Mouse (Mus musculus): ENCODE results near the gene Gm19426. TPM values are rescaled to one million over a fixed set of nuclear protein-coding genes. Genes with fewer than 3 reads are reported as not detected.

Gm19426 gene
- polyA plus RNA-seq (2015; fragmentation: Nextera tagmentation; extraction: Ambion mirVana), result 1.5 and 2.2 TPM in 2 replicates

DNA sequence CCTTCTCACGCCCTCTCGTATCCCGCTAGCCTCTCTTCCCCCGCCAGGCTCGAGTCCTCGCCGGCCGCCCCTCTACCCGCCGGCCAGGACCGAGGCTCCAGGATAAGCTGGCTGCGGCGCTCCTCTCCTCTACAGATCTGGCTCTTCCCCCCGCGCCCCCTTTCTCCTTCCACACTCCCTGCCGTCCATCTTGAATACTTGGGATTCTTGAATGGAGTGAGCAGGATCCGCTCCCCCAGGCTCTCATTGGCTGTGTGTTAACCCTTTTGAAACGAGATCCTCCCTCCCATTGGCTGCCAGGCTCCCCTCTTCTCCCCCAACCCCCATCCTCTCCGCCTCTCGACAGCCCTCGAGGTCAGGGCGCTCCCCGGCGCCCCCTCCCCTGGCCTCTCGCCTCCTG is at the start of gene Gm19426:
Gene Gm19426, minus strand, starts transcription at position 95 of the 400 bp plus-strand sequence.
- ATAC-seq (ENCODE audit: low read depth) (peak; percentile 84), DNase-seq (peak; percentile 65)
- H3K36me3 ChIP-seq, result peaks cover 27% of the 10 kb centered on the region
- under 1% methylated on average over 25 of the region's 25 CpGs for WGBS (ENCODE audit: insufficient replicate concordance)
- H3K4me1 ChIP-seq (replicated peaks), result peaks cover 77% of the 10 kb centered on the region
- peak within 1 kb of the TSS; percentile 92 for H3K9ac ChIP-seq
- peaks cover 21% of the 10 kb centered on the region for H3K27me3 ChIP-seq
- H3K4me2 ChIP-seq, result peak within 1 kb of the TSS; percentile 91
- H3K9me3 ChIP-seq (replicated peaks), result no peaks in the 10 kb centered on the region
- peak within 1 kb of the TSS; percentile 74 for H3K4me3 ChIP-seq (replicated peaks)
- peak within 1 kb of the TSS; percentile 85 for H3K27ac ChIP-seq

DNA sequence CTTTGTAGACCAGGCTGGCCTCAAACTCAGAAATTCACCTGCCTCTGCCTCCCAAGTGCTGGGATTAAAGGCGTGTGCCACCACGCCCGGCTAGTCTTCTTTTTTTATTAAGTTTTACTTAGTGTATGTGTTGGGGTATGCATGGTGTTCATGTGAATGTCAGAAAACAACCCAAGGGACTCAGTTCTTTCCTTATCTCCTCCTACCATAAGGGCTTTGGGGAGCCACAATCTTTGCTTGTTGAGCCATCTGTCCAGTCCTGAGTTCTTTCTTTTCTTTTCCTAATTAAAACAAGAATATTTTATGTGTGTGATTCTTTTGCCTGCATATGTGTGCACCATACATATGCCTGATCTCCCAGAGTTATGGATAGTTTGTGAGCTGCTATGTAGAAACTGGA is 49.7 kb upstream of the Gm19426 start:
- DNase-seq (peak; percentile 45), ATAC-seq (ENCODE audit: low read depth) (peak; percentile 77)
- H3K27ac ChIP-seq, result peak overlapping the region; percentile 56
- no peak overlapping the region for H3K9ac ChIP-seq
- H3K4me2 ChIP-seq, result peak overlapping the region; percentile 26; the same call in 1 of the 2 replicates
- 34% methylated on average over 3 of the region's 3 CpGs for WGBS (ENCODE audit: insufficient replicate concordance)
- peaks cover 8% of the 10 kb centered on the region for H3K9me3 ChIP-seq (replicated peaks)
- peaks cover 50% of the 10 kb centered on the region for H3K4me1 ChIP-seq (replicated peaks)
- no peak overlapping the region for H3K4me3 ChIP-seq (replicated peaks)
- no peaks in the 10 kb centered on the region for H3K36me3 ChIP-seq
- H3K27me3 ChIP-seq, result peaks cover 21% of the 10 kb centered on the region

DNA sequence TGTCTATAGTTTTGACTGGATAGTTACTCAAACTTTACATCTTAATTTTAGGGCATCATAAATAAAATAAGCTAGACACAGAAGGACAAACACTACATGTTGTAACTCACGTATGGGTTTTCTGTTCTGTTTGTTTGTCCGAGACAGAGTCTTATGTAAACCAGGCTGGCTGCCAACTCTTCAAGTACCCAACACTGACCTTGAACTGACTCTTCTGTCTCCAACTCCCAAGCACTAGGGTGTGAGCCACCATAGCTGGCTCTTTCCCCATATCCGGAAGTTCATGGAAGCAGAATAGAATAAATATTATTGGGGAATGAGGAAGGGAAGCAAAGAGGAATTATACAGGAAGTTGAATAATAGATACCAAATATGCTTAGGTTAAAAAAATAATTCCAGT is 49.1 kb upstream of the Gm19426 start:
- DNase-seq (no peak), ATAC-seq (ENCODE audit: low read depth) (no peak)
- H3K27me3 ChIP-seq, result peaks cover 28% of the 10 kb centered on the region
- H3K4me2 ChIP-seq, result peak overlapping the region; percentile 36
- H3K27ac ChIP-seq, result no peak overlapping the region
- peaks cover 8% of the 10 kb centered on the region for H3K9me3 ChIP-seq (replicated peaks)
- no peak overlapping the region for H3K9ac ChIP-seq
- 72% methylated on average over 3 of the region's 3 CpGs for WGBS (ENCODE audit: insufficient replicate concordance)
- no peaks in the 10 kb centered on the region for H3K36me3 ChIP-seq
- peaks cover 45% of the 10 kb centered on the region for H3K4me1 ChIP-seq (replicated peaks)
- H3K4me3 ChIP-seq (replicated peaks), result no peak overlapping the region

DNA sequence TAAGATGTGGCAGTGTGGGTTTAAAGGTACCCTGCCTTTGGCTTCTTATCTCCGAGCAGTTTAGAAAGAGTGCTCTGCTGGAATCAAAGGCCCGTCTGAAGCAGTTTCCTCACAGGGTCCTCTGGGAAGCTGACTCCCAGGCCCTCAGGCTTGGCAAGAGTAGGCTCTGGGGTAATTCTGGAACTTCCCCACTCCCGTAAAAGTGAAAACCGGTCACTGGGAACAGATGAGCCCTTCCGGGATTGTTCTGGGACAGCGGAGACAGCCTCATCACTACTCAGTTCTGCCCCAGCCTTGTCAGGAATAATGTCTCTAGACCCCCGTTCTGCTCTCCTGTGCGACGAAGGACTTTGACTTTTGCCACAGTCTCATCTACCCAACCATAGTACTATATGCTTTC is 47.0 kb upstream of the Gm19426 start:
- ATAC-seq (ENCODE audit: low read depth) (no peak), DNase-seq (no peak)
- peaks cover 8% of the 10 kb centered on the region for H3K9me3 ChIP-seq (replicated peaks)
- no peak overlapping the region for H3K4me3 ChIP-seq (replicated peaks)
- no peak overlapping the region for H3K4me2 ChIP-seq
- WGBS (ENCODE audit: insufficient replicate concordance), result 55% methylated on average over 9 of the region's 9 CpGs
- no peak overlapping the region for H3K9ac ChIP-seq
- H3K27ac ChIP-seq, result no peak overlapping the region
- peaks cover 38% of the 10 kb centered on the region for H3K4me1 ChIP-seq (replicated peaks)
- H3K36me3 ChIP-seq, result no peaks in the 10 kb centered on the region
- H3K27me3 ChIP-seq, result peaks cover 33% of the 10 kb centered on the region

DNA sequence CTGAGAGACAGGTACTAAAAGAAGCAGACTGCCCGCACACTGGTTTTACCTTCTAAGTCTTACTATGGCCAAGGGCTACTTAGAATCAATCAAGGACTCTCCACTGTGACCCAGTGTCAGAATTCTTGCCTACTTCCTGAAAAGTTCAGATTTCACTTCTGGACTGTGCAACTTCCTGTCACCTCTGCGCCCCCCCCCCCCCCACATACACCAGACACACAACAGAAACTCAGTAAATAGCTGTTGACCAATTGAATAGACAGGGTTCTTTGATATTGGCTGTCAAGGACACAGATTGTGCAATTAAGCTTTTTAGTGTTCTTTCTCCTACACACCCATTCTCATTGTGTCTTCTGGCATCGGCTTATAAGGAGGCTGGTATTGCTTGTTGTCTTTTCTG is 44.9 kb upstream of the Gm19426 start:
- no peak overlapping the region for H3K4me2 ChIP-seq
- H3K27me3 ChIP-seq, result peaks cover 33% of the 10 kb centered on the region
- peaks cover 32% of the 10 kb centered on the region for H3K4me1 ChIP-seq (replicated peaks)
- H3K9ac ChIP-seq, result no peak overlapping the region
- 56% methylated on average over 3 of the region's 3 CpGs for WGBS (ENCODE audit: insufficient replicate concordance)
- ATAC-seq (ENCODE audit: low read depth) (no peak), DNase-seq (no peak)
- H3K36me3 ChIP-seq, result no peaks in the 10 kb centered on the region
- no peak overlapping the region for H3K4me3 ChIP-seq (replicated peaks)
- H3K9me3 ChIP-seq (replicated peaks), result no peaks in the 10 kb centered on the region
- H3K27ac ChIP-seq, result no peak overlapping the region

DNA sequence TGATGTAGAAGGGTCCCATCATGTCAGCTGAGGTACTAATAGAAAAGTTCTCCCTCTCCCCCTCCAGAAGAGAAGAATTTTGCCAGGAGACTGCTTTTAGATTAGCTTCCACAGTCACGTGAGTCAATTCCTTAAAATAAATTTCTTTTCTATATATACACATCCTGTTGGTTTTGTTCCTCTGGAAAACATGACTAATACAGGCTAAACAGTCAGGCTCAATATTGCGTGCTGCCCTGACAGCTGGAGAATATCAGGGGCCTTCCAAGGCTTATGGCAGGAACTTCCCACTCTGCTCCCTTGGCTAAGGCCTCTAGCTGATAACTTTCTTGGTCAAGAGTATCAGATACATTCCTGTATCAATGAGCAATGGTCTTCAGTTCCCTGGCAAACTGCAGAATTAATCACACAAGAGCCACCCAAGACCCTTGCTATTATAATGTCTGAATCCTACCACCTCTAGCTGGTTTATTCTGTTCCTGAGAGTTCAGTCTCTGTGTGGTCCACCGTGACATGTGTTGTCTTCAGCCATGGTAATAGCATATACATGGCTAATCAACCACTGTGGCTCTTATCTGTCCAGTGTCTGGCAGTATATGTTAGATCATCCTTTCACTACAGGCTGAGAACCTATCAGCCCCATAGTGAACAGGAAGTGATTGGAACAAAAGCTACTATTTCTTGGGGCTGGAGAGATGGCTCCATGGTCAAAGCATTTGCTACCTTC is 40.5 kb upstream of the Gm19426 start:
- Histone ChIP-seq H3K9ac (no peak overlapping the region), H3K4me3 (replicated peaks) (no peak overlapping the region), H3K9me3 (replicated peaks) (no peaks in the 10 kb centered on the region), H3K36me3 (no peaks in the 10 kb centered on the region), H3K4me1 (replicated peaks) (peaks cover 22% of the 10 kb centered on the region), H3K27ac (no peak overlapping the region), H3K4me2 (no peak overlapping the region), H3K27me3 (peaks cover 23% of the 10 kb centered on the region)
- no peak for DNase-seq
- ATAC-seq (ENCODE audit: low read depth), result no peak
- 51% methylated on average over 3 of the region's 3 CpGs for WGBS (ENCODE audit: insufficient replicate concordance)

DNA sequence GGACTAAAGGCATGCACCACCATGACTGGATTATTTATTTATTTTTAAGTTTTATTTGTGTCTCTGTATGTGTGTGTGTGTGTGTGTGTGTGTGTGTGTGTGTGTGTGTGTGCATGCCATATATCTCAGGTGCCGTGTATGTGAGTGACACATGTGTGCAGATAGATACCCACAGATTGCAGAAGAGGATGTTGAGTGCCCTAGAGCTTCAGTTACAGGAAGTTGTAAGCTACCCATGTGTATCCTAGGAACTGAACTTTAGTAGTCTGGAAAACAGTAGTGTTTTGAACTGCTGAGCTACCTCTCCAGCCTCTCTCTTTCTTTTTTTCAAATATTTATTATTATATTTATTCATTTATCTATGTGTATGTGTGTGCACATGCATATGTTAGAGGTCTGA is 39.9 kb upstream of the Gm19426 start:
- H3K36me3 ChIP-seq, result no peaks in the 10 kb centered on the region
- no peak overlapping the region for H3K4me2 ChIP-seq
- H3K4me3 ChIP-seq (replicated peaks), result no peak overlapping the region
- DNase-seq, result no peak
- H3K27me3 ChIP-seq, result peaks cover 25% of the 10 kb centered on the region
- no peak overlapping the region for H3K27ac ChIP-seq
- WGBS (ENCODE audit: insufficient replicate concordance), result 21% methylated on average over 1 of the region's 1 CpGs
- H3K9me3 ChIP-seq (replicated peaks), result no peaks in the 10 kb centered on the region
- peaks cover 16% of the 10 kb centered on the region; the same call in 1 of the 2 replicates for H3K4me1 ChIP-seq (replicated peaks)
- no peak overlapping the region for H3K9ac ChIP-seq
- no peak for ATAC-seq (ENCODE audit: low read depth)

DNA sequence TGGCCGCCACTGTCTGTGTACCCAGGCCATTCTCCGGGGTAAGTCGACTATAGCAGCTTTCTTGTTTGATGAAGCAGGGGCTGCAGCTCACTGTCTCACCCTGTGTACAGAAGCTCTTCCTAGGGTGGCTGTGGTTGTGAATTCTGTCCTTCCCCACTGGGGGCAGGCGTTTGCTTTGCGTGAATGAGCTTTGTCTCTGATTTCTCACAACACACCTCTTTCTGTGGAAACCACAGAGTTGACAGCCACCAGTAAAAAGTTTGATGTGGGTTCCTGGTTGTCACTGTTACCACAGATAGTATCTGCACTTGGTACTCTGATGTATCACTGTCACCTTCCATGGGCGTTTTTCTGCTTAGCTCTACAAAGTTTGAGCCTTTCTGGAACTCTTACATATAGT is 35.8 kb upstream of the Gm19426 start:
- Histone ChIP-seq H3K9ac (no peak overlapping the region), H3K9me3 (replicated peaks) (no peaks in the 10 kb centered on the region), H3K4me1 (replicated peaks) (peaks cover 14% of the 10 kb centered on the region; the same call in 1 of the 2 replicates), H3K27me3 (peaks cover 44% of the 10 kb centered on the region), H3K4me3 (replicated peaks) (no peak overlapping the region), H3K36me3 (no peaks in the 10 kb centered on the region), H3K27ac (no peak overlapping the region), H3K4me2 (no peak overlapping the region)
- ATAC-seq (ENCODE audit: low read depth) (no peak), DNase-seq (no peak)
- 38% methylated on average over 6 of the region's 6 CpGs for WGBS (ENCODE audit: insufficient replicate concordance)

DNA sequence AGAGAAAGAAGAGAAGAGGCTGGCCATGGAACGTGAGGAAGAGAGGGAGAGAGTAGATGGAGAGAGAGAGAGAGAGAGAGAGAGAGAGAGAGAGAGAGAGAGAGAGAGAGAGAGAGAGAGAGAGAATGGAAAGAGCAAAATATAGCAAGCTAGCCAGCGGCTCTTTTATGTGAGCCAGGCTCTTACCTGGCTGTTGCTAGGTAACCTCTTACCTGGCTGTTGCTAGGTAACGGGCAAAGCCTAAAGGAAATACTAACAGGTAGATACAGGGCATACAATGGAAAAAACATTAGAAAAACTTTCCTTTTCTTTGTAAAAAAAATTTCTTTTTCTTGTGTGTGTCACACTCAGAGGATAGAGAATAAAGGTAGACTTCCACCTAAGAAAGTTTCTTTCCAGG is 34.3 kb upstream of the Gm19426 start:
- H3K4me2 ChIP-seq, result no peak overlapping the region
- 0 out of 2 replicates have a peak, but pooled peaks cover 2% of the 10 kb centered on the region for H3K36me3 ChIP-seq
- no peak overlapping the region for H3K27ac ChIP-seq
- ATAC-seq (ENCODE audit: low read depth) (no peak), DNase-seq (no peak)
- H3K4me1 ChIP-seq (replicated peaks), result peaks cover 8% of the 10 kb centered on the region; the same call in 1 of the 2 replicates
- WGBS (ENCODE audit: insufficient replicate concordance), result 59% methylated on average over 3 of the region's 3 CpGs
- H3K27me3 ChIP-seq, result peaks cover 59% of the 10 kb centered on the region
- no peak overlapping the region for H3K9ac ChIP-seq
- H3K4me3 ChIP-seq (replicated peaks), result no peak overlapping the region
- H3K9me3 ChIP-seq (replicated peaks), result no peaks in the 10 kb centered on the region

DNA sequence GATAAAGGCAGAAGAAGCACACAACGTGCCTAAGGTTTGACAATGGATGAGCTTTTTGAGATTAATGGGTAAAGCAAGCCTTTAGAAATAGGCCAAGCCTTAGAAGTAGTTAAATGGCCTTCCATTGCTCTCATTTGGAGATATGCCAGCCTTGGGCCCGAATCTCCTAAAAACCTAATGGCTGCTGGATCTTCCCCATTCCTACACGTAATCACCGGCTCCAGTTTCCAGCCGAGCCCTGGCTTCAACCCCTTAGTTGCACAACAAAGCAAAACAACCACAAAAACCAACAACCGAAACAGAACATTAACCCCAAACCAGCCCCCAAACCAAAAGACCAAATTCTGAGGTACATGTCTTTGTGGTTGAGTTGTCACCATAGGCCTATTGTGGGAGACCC is 32.2 kb upstream of the Gm19426 start:
- no peak overlapping the region for H3K4me3 ChIP-seq (replicated peaks)
- WGBS (ENCODE audit: insufficient replicate concordance), result 69% methylated on average over 6 of the region's 6 CpGs
- H3K27me3 ChIP-seq, result peaks cover 70% of the 10 kb centered on the region
- H3K9me3 ChIP-seq (replicated peaks), result no peaks in the 10 kb centered on the region
- 0 out of 2 replicates have a peak, but pooled peaks cover 2% of the 10 kb centered on the region for H3K36me3 ChIP-seq
- ATAC-seq (ENCODE audit: low read depth), result no peak
- no peak overlapping the region for H3K27ac ChIP-seq
- no peak overlapping the region for H3K9ac ChIP-seq
- 0 out of 2 replicates have a peak overlapping the region, but pooled peaks have one; percentile 6 for H3K4me2 ChIP-seq
- DNase-seq, result no peak
- peaks cover 8% of the 10 kb centered on the region; the same call in 1 of the 2 replicates for H3K4me1 ChIP-seq (replicated peaks)

DNA sequence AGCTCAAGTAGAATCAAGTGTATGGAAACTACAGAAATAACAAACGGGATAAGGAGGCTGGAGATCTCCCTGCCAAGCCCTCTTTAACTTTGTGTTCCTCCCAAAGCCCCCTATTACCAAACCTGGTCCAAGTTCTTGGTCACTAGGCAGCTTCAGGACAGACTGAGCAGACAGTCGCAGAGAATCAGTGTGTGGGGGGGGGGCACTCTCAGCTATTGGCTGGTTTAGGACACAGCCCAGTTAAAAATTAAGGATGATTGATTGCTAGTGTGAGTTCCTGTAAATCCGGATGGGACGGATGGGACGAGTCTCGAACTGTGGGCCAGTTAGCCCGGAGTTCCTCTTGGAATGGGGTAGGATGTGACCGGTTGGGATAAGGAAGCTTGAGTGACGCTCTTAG is 31.8 kb upstream of the Gm19426 start, which contains the start of gene Serping1:
Gene Serping1, minus strand, starts transcription at position 204 of the 400 bp plus-strand sequence.
- WGBS (ENCODE audit: insufficient replicate concordance), result 58% methylated on average over 9 of the region's 9 CpGs
- Histone ChIP-seq H3K27me3 (peaks cover 74% of the 10 kb centered on the region), H3K4me2 (peak within 1 kb of the TSS; percentile 44), H3K4me1 (replicated peaks) (peaks cover 8% of the 10 kb centered on the region; the same call in 1 of the 2 replicates), H3K9me3 (replicated peaks) (no peaks in the 10 kb centered on the region), H3K4me3 (replicated peaks) (peak within 1 kb of the TSS; percentile 36), H3K9ac (no peak within 1 kb of the TSS), H3K36me3 (0 out of 2 replicates have a peak, but pooled peaks cover 2% of the 10 kb centered on the region), H3K27ac (no peak within 1 kb of the TSS)
- peak; percentile 25; the same call in 1 of the 2 replicates for ATAC-seq (ENCODE audit: low read depth)
- DNase-seq, result no peak
